Mouse (Mus musculus) liver, embryonic 14.5 days (tissue): ENCODE measurements around the gene Myocd. TPM values are rescaled to one million over a fixed set of nuclear protein-coding genes. Genes with fewer than 3 reads are reported as not detected.

Experiments used
- ATAC-seq: fragments of 200-750 bp; cut with Nextera tagmentation; 2 replicates; pipeline ENCODE4 v1.8.0; 2017; ENCODE audit warnings: moderate number of reproducible peaks, mild to moderate bottlenecking, moderate library complexity; ENCODE audit not compliant: insufficient read depth
- DNase-seq, 3 experiments: peaks; one replicate each; pipeline ENCODE4 v3.0.0-alpha.2; 2012 to 2013; ENCODE audit warnings: low read depth in 3 of 3, low spot score in 3 of 3
- H3K27ac ChIP-seq: fragments of 300-500 bp; sonication (generic); 2 replicates; pipeline ENCODE4 v1.5.1; 2014; ENCODE audit warnings: moderate library complexity, mild to moderate bottlenecking, control low read depth, inconsistent platforms
- H3K27me3 ChIP-seq: fragments of 300-500 bp; sonication (generic); 2 replicates; pipeline ENCODE4 v1.6.1; 2014; ENCODE audit warnings: mild to moderate bottlenecking, low read length, moderate library complexity; ENCODE audit not compliant: control insufficient read depth, insufficient read depth
- H3K36me3 ChIP-seq: fragments of 300-500 bp; sonication (generic); replicated peaks from 2 replicates; pipeline ENCODE4 v1.6.1; 2014; ENCODE audit warnings: low read depth; ENCODE audit not compliant: control insufficient read depth, insufficient read depth
- H3K4me1 ChIP-seq, 2 experiments: fragments of 200-500 bp in 1 of 2; fragments of 300-500 bp in 1 of 2; sonication (generic) in 1 of 2; replicated peaks; 2 replicates each; pipeline ENCODE4 v1.6.1; 2012 to 2014; ENCODE audit warnings: antibody characterized with exemption in 1 of 2, inconsistent platforms in 1 of 2, low read length in 1 of 2; ENCODE audit not compliant: control insufficient read depth in 2 of 2, insufficient read depth in 2 of 2
- H3K4me2 ChIP-seq: fragments of 300-500 bp; sonication (generic); 2 replicates; pipeline ENCODE4 v1.6.1; 2014; ENCODE audit warnings: low read depth, mild to moderate bottlenecking, control low read depth, moderate library complexity
- H3K4me3 ChIP-seq, 2 experiments: fragments of 200-500 bp in 1 of 2; fragments of 300-500 bp in 1 of 2; sonication (generic) in 1 of 2; 2 replicates each; pipeline ENCODE4 v1.5.1; 2012 to 2014; ENCODE audit warnings: low read depth in 2 of 2, low read length in 2 of 2, mild to moderate bottlenecking in 2 of 2, control low read depth in 1 of 2, inconsistent platforms in 1 of 2, moderate library complexity in 1 of 2; ENCODE audit not compliant: insufficient read depth in 1 of 2
- H3K9ac ChIP-seq: fragments of 300-500 bp; sonication (generic); replicated peaks from 2 replicates; pipeline ENCODE4 v1.6.1; 2014; ENCODE audit warnings: mild to moderate bottlenecking, control low read depth, moderate library complexity
- H3K9me3 ChIP-seq: fragments of 300-500 bp; sonication (generic); 2 replicates; pipeline ENCODE4 v1.6.1; 2016; ENCODE audit warnings: low read length, mixed read lengths; ENCODE audit not compliant: control insufficient read depth
- CTCF ChIP-seq: IDR thresholded peaks from 2 replicates; pipeline ENCODE4 v1.5.1; 2016; ENCODE audit warnings: antibody characterized with exemption, low read depth, control low read depth
- EP300 ChIP-seq: IDR thresholded peaks from 2 replicates; pipeline ENCODE4 v1.6.1; 2016; ENCODE audit warnings: antibody characterized with exemption, low read depth
- WGBS: fragments of 180-500 bp; shearing (Covaris S2); extraction: QIAGEN DNeasy Blood & Tissue Kit; methylation state at CpG from one replicate; pipeline ENCODE4 v1.1.7; 2014; ENCODE audit not compliant: insufficient replicate concordance; 5-methylcytosine and 5-hydroxymethylcytosine counted together
- polyA plus RNA-seq, 2 experiments: library from polyadenylated mRNA; depleted of rRNA in 1 of 2; stranded (reverse) in 1 of 2; unstranded in 1 of 2; fragments of >200 nt; fragmentation: Nextera tagmentation in 1 of 2; extraction: Ambion mirVana in 1 of 2; gene quantifications; 2 replicates each; pipeline versions ENCODE4 v1.2.1 to v1.2.3; 2012 to 2014

Myocd gene
- polyA plus RNA-seq, 2 experiments = 0.04 to 0.11 TPM

- Histone ChIP-seq H3K27me3 (peaks cover 13% of the 10 kb centered on the region), H3K27ac (no peak overlapping the region), H3K4me1 (no peaks in the 10 kb centered on the region), H3K4me2 (no peak overlapping the region), H3K9me3 (no peaks in the 10 kb centered on the region), H3K4me3 (no peak overlapping the region), H3K36me3 (no peaks in the 10 kb centered on the region), H3K9ac (no peak overlapping the region)
- DNase-seq (no peak), ATAC-seq (no peak)
- TF ChIP-seq CTCF (no peak), EP300 (no peak)
- 71% methylated on average over 20 of the region's 20 CpGs for WGBS
Observed at GRCm38 (mm10) chr11:65157966-65158657, 111.7 kb downstream of the Myocd start.

GRCm38 (mm10) chr11:65153006-65153405, 116.8 kb downstream of the Myocd start:
- DNase-seq = no peak
- no peaks in the 10 kb centered on the region for H3K36me3 ChIP-seq
- H3K4me3 ChIP-seq = no peak overlapping the region
- no peak for ATAC-seq
- no peak overlapping the region for H3K9ac ChIP-seq
- WGBS = 64% methylated on average over 5 of the region's 5 CpGs
- H3K9me3 ChIP-seq = no peaks in the 10 kb centered on the region
- no peak overlapping the region for H3K4me2 ChIP-seq
- TF ChIP-seq EP300 (no peak), CTCF (no peak)
- H3K27me3 ChIP-seq = no peaks in the 10 kb centered on the region
- no peak overlapping the region for H3K27ac ChIP-seq
- no peaks in the 10 kb centered on the region for H3K4me1 ChIP-seq

- no peaks in the 10 kb centered on the region for H3K36me3 ChIP-seq
- WGBS = 70% methylated on average over 7 of the region's 7 CpGs
- no peak overlapping the region for H3K4me3 ChIP-seq
- no peak for TF ChIP-seq CTCF
- no peak for TF ChIP-seq EP300
- no peak for ATAC-seq
- no peaks in the 10 kb centered on the region for H3K27me3 ChIP-seq
- H3K4me2 ChIP-seq = no peak overlapping the region
- no peak overlapping the region for H3K9ac ChIP-seq
- no peaks in the 10 kb centered on the region for H3K9me3 ChIP-seq
- no peaks in the 10 kb centered on the region for H3K4me1 ChIP-seq
- no peak for DNase-seq
- no peak overlapping the region for H3K27ac ChIP-seq
Observed at GRCm38 (mm10) chr11:65148441-65148840, 121.3 kb downstream of the Myocd start.

- Histone ChIP-seq H3K27me3 (no peaks in the 10 kb centered on the region), H3K4me2 (no peak overlapping the region), H3K9ac (no peak overlapping the region), H3K36me3 (no peaks in the 10 kb centered on the region), H3K4me1 (no peaks in the 10 kb centered on the region), H3K27ac (no peak overlapping the region), H3K4me3 (no peak overlapping the region), H3K9me3 (no peaks in the 10 kb centered on the region)
- DNase-seq (no peak), ATAC-seq (no peak)
- WGBS = 57% methylated on average over 4 of the region's 4 CpGs
- TF ChIP-seq CTCF (no peak), EP300 (no peak)
Observed at GRCm38 (mm10) chr11:65142838-65143417, 126.9 kb downstream of the Myocd start.

GRCm38 (mm10) chr11:65139030-65139429, 130.8 kb downstream of the Myocd start:
- Histone ChIP-seq H3K4me1 (no peaks in the 10 kb centered on the region), H3K4me2 (no peak overlapping the region), H3K27ac (no peak overlapping the region), H3K27me3 (no peaks in the 10 kb centered on the region), H3K36me3 (no peaks in the 10 kb centered on the region), H3K9ac (no peak overlapping the region), H3K4me3 (no peak overlapping the region), H3K9me3 (no peaks in the 10 kb centered on the region)
- DNase-seq (no peak), ATAC-seq (no peak)
- no peak for TF ChIP-seq EP300
- no peak for TF ChIP-seq CTCF
- 56% methylated on average over 3 of the region's 3 CpGs for whole genome bisulfite sequencing
